Mouse (Mus musculus): ENCODE data around the gene Kti12. TPM values are rescaled to one million over a fixed set of nuclear protein-coding genes. Genes with fewer than 3 reads are reported as not detected.

The Kti12 gene
- polyA plus RNA-seq, 2 experiments = 39.9 to 47.3 TPM

DNA sequence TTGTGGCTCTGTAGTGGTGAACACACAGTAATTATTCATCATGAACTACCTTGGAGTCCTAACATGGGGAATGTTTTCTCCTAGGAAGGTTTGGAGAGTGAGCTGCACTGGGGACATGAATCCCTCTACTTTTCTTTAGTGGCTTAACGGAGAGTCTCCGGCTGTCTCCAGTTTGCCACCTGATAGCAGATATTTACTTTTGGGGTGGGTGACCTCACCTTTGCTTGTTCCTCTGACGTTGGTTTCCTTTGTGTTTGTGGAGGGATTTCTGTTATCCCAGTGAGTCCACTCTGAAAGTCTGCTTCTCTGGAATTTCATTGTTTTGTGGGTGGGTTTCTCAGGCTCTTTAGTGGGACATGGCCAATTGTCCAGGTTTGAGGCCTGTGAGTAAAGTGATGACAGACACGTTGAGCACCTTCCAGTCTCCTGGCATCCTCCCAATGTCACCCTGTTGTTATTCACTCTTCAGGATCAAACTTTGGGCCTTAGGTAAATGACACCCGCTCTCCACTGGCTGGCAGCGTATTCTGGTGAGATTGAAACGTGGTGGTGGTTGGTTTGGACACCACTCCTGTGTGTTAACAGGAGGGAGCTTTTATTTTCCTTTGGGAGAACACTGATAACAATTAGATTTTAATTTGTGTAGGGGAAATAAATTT lies 5.5 kb upstream of the Kti12 start:
- Histone ChIP-seq H3K27me3 (ENCODE audit: control insufficient read depth, insufficient read depth, low read length) (no peaks in the 10 kb centered on the region), H3K9ac (ENCODE audit: low read depth, low read length, severe bottlenecking) (no peak overlapping the region), H3K4me2 (replicated peaks; ENCODE audit: low read depth, low read length, severe bottlenecking) (no peak overlapping the region), H3K4me1 (ENCODE audit: control insufficient read depth, insufficient read depth, low read length) (no peaks in the 10 kb centered on the region), H3K4me3 (replicated peaks; ENCODE audit: low read length) (no peak overlapping the region), H3K27ac (replicated peaks; ENCODE audit: low read depth, low read length) (no peak overlapping the region), H3K9me3 (ENCODE audit: control insufficient read depth, low read length) (no peaks in the 10 kb centered on the region), H3K36me3 (ENCODE audit: control insufficient read depth, insufficient read depth, low read length) (peaks cover 5% of the 10 kb centered on the region; the same call in 1 of the 2 replicates)
- ATAC-seq (ENCODE audit: low FRiP score, low read depth) (no peak), DNase-seq (ENCODE audit: low spot score) (no peak)
- 86% methylated on average over 7 of the region's 7 CpGs for WGBS
- no peak for TF ChIP-seq POLR2A (IDR thresholded peaks at IDR 0.05; ENCODE audit: borderline replicate concordance, extremely low read depth, insufficient read depth, insufficient read length)

DNA sequence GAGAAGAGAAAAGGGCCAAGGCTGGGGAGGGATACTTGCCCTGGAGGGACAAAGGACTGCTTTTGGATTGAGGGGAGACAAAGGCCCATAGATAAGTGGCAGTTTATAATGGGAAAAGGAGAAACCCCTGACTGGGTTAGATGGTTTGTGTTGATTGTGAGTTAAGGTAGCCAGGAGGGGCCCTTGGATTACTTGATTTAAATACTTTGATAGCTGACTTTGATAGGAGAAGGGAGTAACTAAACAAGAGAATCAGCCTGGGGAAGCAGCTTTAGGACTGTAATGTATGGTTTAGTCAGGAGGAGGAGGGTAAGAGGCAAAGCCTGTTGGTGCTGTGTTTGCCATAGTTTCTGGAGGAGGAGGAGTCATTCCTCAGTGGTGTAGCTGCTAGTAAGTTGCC lies 4.2 kb upstream of the Kti12 start:
- H3K9ac ChIP-seq (ENCODE audit: low read depth, low read length, severe bottlenecking) = no peak overlapping the region
- H3K36me3 ChIP-seq (ENCODE audit: control insufficient read depth, insufficient read depth, low read length) = peaks cover 5% of the 10 kb centered on the region; the same call in 1 of the 2 replicates
- ATAC-seq (ENCODE audit: low FRiP score, low read depth) (no peak), DNase-seq (ENCODE audit: low spot score) (no peak)
- no peaks in the 10 kb centered on the region for H3K9me3 ChIP-seq (ENCODE audit: control insufficient read depth, low read length)
- no peak overlapping the region for H3K4me2 ChIP-seq (replicated peaks; ENCODE audit: low read depth, low read length, severe bottlenecking)
- peaks cover under 1% of the 10 kb centered on the region; the same call in 1 of the 2 replicates for H3K4me1 ChIP-seq (ENCODE audit: control insufficient read depth, insufficient read depth, low read length)
- no peaks in the 10 kb centered on the region for H3K27me3 ChIP-seq (ENCODE audit: control insufficient read depth, insufficient read depth, low read length)
- H3K27ac ChIP-seq (replicated peaks; ENCODE audit: low read depth, low read length) = no peak overlapping the region
- H3K4me3 ChIP-seq (replicated peaks; ENCODE audit: low read length) = no peak overlapping the region
- no peak for TF ChIP-seq POLR2A (IDR thresholded peaks at IDR 0.05; ENCODE audit: borderline replicate concordance, extremely low read depth, insufficient read depth, insufficient read length)

DNA sequence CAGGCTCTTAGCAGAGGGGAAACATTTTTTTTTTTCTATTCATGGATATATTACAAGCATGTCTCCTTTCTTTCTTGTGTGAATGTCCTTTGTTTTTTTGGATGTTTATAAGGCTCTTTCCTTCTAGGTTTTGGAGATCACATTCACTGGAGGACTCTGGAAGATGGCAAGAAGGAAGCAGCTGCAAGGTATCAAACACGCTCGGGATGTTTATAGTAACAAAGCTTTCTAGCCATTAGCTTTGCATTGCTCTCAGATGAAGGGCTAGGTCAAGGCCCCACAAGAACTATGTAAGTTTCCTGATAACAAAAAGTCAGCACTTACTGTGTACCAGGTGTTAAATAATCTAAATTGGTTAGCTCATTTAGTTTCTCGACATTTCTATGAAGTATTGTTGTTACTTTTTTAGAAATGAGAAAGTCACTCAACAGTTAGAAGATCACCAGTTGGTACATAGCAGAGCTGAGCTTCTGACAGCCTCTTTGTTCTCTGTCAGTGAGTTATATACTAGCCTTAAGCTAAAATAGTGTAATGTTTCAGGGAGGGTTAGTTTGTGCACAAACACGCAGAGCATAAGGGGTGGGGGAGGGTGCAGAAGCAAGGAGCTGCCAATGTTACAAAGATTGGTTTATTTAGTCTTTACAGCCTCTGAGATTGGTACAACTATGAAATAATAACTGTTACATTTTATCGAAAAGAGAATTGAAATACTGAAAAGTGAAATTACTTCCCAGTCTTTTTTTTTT lies 1.6 kb upstream of the Kti12 start:
- Histone ChIP-seq H3K4me1 (ENCODE audit: control insufficient read depth, insufficient read depth, low read length) (peaks cover 12% of the 10 kb centered on the region), H3K27me3 (ENCODE audit: control insufficient read depth, insufficient read depth, low read length) (no peaks in the 10 kb centered on the region), H3K4me2 (replicated peaks; ENCODE audit: low read depth, low read length, severe bottlenecking) (no peak overlapping the region), H3K27ac (replicated peaks; ENCODE audit: low read depth, low read length) (no peak overlapping the region), H3K9ac (ENCODE audit: low read depth, low read length, severe bottlenecking) (no peak overlapping the region), H3K4me3 (replicated peaks; ENCODE audit: low read length) (no peak overlapping the region), H3K36me3 (ENCODE audit: control insufficient read depth, insufficient read depth, low read length) (peaks cover 7% of the 10 kb centered on the region), H3K9me3 (ENCODE audit: control insufficient read depth, low read length) (no peaks in the 10 kb centered on the region)
- DNase-seq (ENCODE audit: low spot score) = no peak
- WGBS = 84% methylated on average over 5 of the region's 5 CpGs
- ATAC-seq (ENCODE audit: low FRiP score, low read depth) = no peak
- TF ChIP-seq POLR2A (IDR thresholded peaks at IDR 0.05; ENCODE audit: borderline replicate concordance, extremely low read depth, insufficient read depth, insufficient read length) = no peak

DNA sequence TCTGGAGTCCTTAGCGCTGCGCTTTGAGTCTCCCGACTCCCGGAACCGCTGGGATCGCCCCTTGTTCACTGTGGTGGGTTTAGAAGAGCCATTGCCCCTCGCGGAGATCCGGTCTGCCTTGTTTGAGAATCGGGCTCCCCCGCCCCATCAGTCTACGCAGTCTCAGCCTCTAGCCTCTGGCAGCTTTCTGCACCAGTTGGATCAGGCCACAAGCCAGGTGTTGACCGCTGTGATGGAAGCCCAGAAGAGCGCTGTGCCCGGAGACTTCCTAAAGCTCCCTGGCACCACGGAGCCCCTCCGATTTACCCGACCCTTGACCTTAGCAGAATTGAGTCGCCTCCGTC lies 892 bp downstream of the Kti12 start, which contains the start of gene A730015C16Rik:
Gene A730015C16Rik (minus strand): TSS at position 115 of the 344 bp plus-strand sequence.
- Histone ChIP-seq H3K4me3 (replicated peaks; ENCODE audit: low read length) (peak within 1 kb of the TSS; percentile 81), H3K4me1 (ENCODE audit: control insufficient read depth, insufficient read depth, low read length) (peaks cover 12% of the 10 kb centered on the region), H3K9ac (ENCODE audit: low read depth, low read length, severe bottlenecking) (peak within 1 kb of the TSS; percentile 82), H3K27ac (replicated peaks; ENCODE audit: low read depth, low read length) (peak within 1 kb of the TSS; percentile 87), H3K9me3 (ENCODE audit: control insufficient read depth, low read length) (no peaks in the 10 kb centered on the region), H3K36me3 (ENCODE audit: control insufficient read depth, insufficient read depth, low read length) (peaks cover 16% of the 10 kb centered on the region), H3K4me2 (replicated peaks; ENCODE audit: low read depth, low read length, severe bottlenecking) (peak within 1 kb of the TSS; percentile 94), H3K27me3 (ENCODE audit: control insufficient read depth, insufficient read depth, low read length) (no peaks in the 10 kb centered on the region)
- WGBS = 11% methylated on average over 20 of the region's 20 CpGs
- TF ChIP-seq POLR2A (IDR thresholded peaks at IDR 0.05; ENCODE audit: borderline replicate concordance, extremely low read depth, insufficient read depth, insufficient read length) = no peak
- ATAC-seq (ENCODE audit: low FRiP score, low read depth) (peak; percentile 17; the same call in 1 of the 2 replicates), DNase-seq (ENCODE audit: low spot score) (no peak)

DNA sequence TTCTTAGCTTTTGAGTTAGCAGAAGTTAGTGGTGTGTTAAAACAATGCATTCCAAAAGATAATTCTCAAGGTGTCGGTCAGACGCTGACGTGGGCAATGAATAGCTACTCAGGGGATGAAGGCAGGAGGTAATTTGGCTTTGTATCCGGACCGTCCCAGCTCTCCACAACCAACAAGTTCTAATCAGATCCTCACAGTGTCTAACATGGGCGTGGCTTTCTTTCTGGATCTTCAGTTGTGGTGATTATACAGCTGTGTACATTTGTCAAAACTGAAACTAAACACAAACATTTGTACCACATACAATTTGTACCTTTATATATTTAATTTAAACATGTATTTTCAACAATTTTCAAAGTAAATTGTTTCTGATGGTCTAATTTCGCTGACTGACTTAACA lies 19.2 kb downstream of the Kti12 start:
- Histone ChIP-seq H3K4me3 (replicated peaks; ENCODE audit: low read length) (no peak overlapping the region), H3K4me1 (ENCODE audit: control insufficient read depth, insufficient read depth, low read length) (no peaks in the 10 kb centered on the region), H3K9me3 (ENCODE audit: control insufficient read depth, low read length) (no peaks in the 10 kb centered on the region), H3K27ac (replicated peaks; ENCODE audit: low read depth, low read length) (no peak overlapping the region), H3K36me3 (ENCODE audit: control insufficient read depth, insufficient read depth, low read length) (peaks cover 25% of the 10 kb centered on the region), H3K9ac (ENCODE audit: low read depth, low read length, severe bottlenecking) (no peak overlapping the region), H3K4me2 (replicated peaks; ENCODE audit: low read depth, low read length, severe bottlenecking) (no peak overlapping the region), H3K27me3 (ENCODE audit: control insufficient read depth, insufficient read depth, low read length) (no peaks in the 10 kb centered on the region)
- ATAC-seq (ENCODE audit: low FRiP score, low read depth) (no peak), DNase-seq (ENCODE audit: low spot score) (no peak)
- WGBS = 88% methylated on average over 7 of the region's 7 CpGs
- TF ChIP-seq POLR2A (IDR thresholded peaks at IDR 0.05; ENCODE audit: borderline replicate concordance, extremely low read depth, insufficient read depth, insufficient read length) = no peak
